Mouse (Mus musculus) erythroblast, embryonic 14.5 days (primary cell): ENCODE results near the gene Gm49378. TPM values are rescaled to one million over a fixed set of nuclear protein-coding genes. Genes with fewer than 3 reads are reported as not detected.
A peak's percentile ranks its signal among the peaks of the same experiment; 100 is the strongest.

Source experiments
- H3K27me3 ChIP-seq: 2 replicates; pipeline ENCODE4 v1.6.1; 2012; ENCODE audit warnings: inconsistent platforms; ENCODE audit not compliant: control insufficient read depth
- H3K36me3 ChIP-seq: 2 replicates; pipeline ENCODE4 v1.6.1; 2012; ENCODE audit warnings: mild to moderate bottlenecking, inconsistent platforms; ENCODE audit not compliant: control insufficient read depth
- H3K4me1 ChIP-seq: 2 replicates; pipeline ENCODE4 v1.6.1; 2012; ENCODE audit warnings: inconsistent platforms; ENCODE audit not compliant: control insufficient read depth
- H3K4me3 ChIP-seq: replicated peaks from 2 replicates; pipeline ENCODE3; 2012; ENCODE audit warnings: moderate library complexity, mild to moderate bottlenecking, inconsistent platforms
- H3K9me3 ChIP-seq: 2 replicates; pipeline ENCODE4 v1.6.1; 2012; ENCODE audit warnings: low read length, inconsistent platforms, mixed read lengths; ENCODE audit not compliant: control insufficient read depth
- GATA1 ChIP-seq: IDR thresholded peaks from 2 replicates; pipeline ENCODE4 v1.6.1; 2012; ENCODE audit warnings: low read length, inconsistent platforms, mixed read lengths
- TAL1 ChIP-seq: IDR thresholded peaks from 3 replicates; pipeline ENCODE4 v1.6.1; 2012; ENCODE audit warnings: low read length, inconsistent platforms, mixed read lengths
- polyA plus RNA-seq: library from polyadenylated mRNA; stranded (reverse); fragments of >175 nt; gene quantifications from 2 replicates; pipeline ENCODE4 v1.2.3, GENCODE M21; 2012

Gene Gm49378
- polyA plus RNA-seq, 1 experiment = 0.01 TPM

DNA sequence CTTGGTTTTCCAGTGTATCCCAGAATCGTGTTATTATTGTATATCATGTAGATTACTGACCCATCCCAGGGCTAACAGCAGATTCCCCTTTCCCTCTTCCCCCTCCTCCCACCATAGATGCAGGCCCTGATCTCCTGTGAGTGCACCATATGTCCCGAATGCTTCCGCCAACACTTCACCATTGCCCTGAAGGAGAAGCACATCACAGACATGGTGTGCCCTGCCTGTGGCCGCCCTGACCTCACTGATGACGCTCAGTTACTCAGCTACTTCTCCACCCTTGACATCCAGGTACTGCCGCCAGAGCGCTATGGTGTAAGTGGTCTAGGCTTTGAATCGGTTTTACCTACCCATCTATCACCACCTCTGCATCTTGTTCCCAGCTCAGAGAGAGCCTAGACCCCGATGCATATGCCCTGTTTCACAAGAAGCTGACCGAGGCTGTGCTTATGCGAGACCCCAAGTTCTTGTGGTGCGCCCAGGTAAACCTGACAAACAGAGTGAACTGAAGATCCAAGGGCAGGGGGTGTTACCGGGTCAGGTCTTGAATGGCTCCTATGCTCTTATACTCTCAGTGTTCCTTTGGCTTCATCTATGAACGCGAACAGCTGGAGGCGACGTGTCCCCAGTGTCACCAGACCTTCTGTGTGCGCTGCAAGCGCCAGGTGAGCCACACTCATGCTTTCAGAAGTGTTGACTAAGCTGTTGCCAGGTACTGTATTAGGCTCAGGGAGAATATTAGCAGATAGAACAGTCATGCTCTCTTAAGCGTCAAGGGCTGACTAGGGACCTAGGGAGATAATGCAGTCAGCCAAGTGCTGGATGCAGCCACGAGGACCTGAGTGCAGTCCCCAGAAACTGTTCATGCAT is 38.9 kb downstream of the Gm49378 start:
- no peaks in the 10 kb centered on the region for H3K9me3 ChIP-seq
- TF ChIP-seq GATA1 = no peak
- TF ChIP-seq TAL1 = no peak
- no peak overlapping the region for H3K4me3 ChIP-seq
- H3K4me1 ChIP-seq = peaks cover 26% of the 10 kb centered on the region
- peaks cover 96% of the 10 kb centered on the region for H3K36me3 ChIP-seq
- no peaks in the 10 kb centered on the region for H3K27me3 ChIP-seq

- Histone ChIP-seq H3K9me3 (no peaks in the 10 kb centered on the region), H3K4me1 (peaks cover 32% of the 10 kb centered on the region), H3K4me3 (no peak overlapping the region), H3K36me3 (peaks cover 76% of the 10 kb centered on the region), H3K27me3 (no peaks in the 10 kb centered on the region)
- TF ChIP-seq GATA1 = no peak
- no peak for TF ChIP-seq TAL1
Observed at GRCm38 (mm10) chr14:55596036-55596690, 41.5 kb downstream of the Gm49378 start.

DNA sequence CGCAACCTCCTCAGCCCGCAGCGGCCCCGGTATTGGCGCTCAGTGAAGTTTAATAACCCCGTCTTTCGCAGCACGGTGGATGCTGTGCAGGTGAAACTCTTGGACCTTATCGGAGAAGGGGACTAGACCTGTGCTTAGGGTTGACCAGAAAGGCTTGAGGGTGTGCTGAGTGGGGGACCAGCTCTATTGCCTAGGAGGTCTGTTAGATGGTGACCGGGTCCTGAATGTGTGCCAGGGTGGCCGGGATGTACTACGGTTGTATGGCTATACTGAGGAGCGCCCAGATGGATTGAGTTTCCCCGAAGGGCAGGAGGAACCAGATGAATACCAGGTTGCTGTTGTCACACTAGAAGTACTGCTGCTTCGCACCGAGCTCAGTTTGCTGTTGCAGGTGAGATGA is 45.5 kb downstream of the Gm49378 start:
- Histone ChIP-seq H3K36me3 (peaks cover 60% of the 10 kb centered on the region), H3K27me3 (no peaks in the 10 kb centered on the region), H3K4me3 (peak overlapping the region; percentile 97), H3K9me3 (no peaks in the 10 kb centered on the region), H3K4me1 (peaks cover 57% of the 10 kb centered on the region)
- TF ChIP-seq GATA1 = no peak
- no peak for TF ChIP-seq TAL1

GRCm38 (mm10) chr14:55591331-55591891 is 46.3 kb downstream of the Gm49378 start, which contains the start of gene Rnf31:
Rnf31 (plus strand) TSS chr14:55591708.
- Histone ChIP-seq H3K36me3 (peaks cover 55% of the 10 kb centered on the region), H3K27me3 (no peaks in the 10 kb centered on the region), H3K9me3 (no peaks in the 10 kb centered on the region), H3K4me3 (peak within 1 kb of the TSS; percentile 97), H3K4me1 (peaks cover 66% of the 10 kb centered on the region)
- TF ChIP-seq GATA1 = no peak
- no peak for TF ChIP-seq TAL1

DNA sequence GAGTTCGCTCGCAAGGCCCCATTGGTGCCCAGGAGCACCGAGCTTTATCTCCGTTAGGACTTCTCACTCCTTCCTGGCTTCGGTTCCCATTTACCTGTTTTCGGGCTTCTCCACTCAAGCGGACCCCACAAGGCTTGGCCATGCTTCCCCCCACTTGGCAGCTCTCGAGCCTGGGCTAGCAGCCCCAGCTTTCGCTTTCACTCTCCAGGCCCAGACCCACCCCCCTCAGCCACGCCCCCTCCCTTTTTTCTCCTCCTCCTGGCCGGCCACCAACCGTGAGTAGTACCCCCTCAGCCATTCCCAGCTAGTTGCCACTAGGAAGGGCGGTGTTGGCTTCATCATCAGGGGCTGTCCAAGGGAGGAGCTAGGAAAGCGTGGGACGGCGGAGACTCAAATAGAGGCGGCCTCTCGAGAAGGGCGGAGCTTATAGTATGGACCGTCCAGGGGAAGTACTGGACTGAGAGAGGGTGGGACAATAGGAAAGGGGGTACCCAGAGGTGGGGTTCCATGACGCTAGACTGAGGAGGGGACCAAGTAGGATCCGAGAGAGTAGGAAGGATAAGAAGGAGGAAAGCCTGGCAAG is 46.9 kb downstream of the Gm49378 start, which contains the start of gene Psme2:
TSS of gene Psme2 (minus strand) at position 366 of the 583 bp plus-strand sequence.
- TF ChIP-seq GATA1 (no peak), TAL1 (no peak)
- H3K36me3 ChIP-seq = peaks cover 49% of the 10 kb centered on the region
- peaks cover 71% of the 10 kb centered on the region for H3K4me1 ChIP-seq
- peak within 1 kb of the TSS; percentile 97 for H3K4me3 ChIP-seq
- H3K9me3 ChIP-seq = no peaks in the 10 kb centered on the region
- H3K27me3 ChIP-seq = no peaks in the 10 kb centered on the region

DNA sequence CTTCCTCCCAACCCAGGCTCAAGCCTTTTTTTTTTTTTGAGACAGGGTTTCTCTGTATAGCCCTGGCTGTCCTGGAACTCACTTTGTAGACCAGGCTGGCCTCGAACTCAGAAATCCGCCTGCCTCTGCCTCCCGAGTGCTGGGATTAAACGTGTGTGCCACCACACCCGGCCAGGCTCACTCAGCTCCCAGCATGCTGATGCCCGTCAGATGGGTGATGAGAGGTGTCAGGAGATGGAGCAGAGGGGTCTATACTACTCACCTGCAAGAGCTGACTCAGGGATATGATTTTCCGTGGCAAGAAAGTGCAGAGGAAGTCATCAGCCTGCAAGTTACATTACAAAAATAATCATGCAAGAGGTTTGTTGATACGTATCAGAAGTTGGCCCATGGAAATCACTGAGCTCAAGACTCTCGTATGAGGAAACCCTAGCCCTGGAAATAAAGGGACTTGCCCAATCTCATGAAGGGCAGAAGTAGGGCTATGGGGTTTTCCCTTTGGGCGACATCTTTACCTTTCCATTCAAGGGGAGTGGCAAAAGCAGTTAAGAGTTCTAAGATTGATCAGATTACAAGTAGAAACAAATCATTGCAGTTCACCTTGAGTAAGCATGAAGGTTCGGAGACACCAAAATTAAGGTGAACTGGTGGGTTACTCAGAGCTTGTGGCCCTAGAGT is 47.8 kb downstream of the Gm49378 start:
- Histone ChIP-seq H3K4me3 (peak overlapping the region; percentile 97), H3K4me1 (peaks cover 79% of the 10 kb centered on the region)

GRCm38 (mm10) chr14:55589271-55589670 is 48.4 kb downstream of the Gm49378 start:
- peaks cover 82% of the 10 kb centered on the region for H3K4me1 ChIP-seq
- no peaks in the 10 kb centered on the region for H3K27me3 ChIP-seq
- H3K36me3 ChIP-seq = peaks cover 34% of the 10 kb centered on the region
- TF ChIP-seq TAL1 (no peak), GATA1 (no peak)
- no peaks in the 10 kb centered on the region for H3K9me3 ChIP-seq
- no peak overlapping the region for H3K4me3 ChIP-seq

More for the DNA sequence above, 47.8 kb downstream of the Gm49378 start:
- H3K9me3 ChIP-seq = no peaks in the 10 kb centered on the region
- H3K36me3 ChIP-seq = peaks cover 40% of the 10 kb centered on the region
- TF ChIP-seq GATA1 = no peak
- no peak for TF ChIP-seq TAL1
- no peaks in the 10 kb centered on the region for H3K27me3 ChIP-seq

- no peaks in the 10 kb centered on the region for H3K27me3 ChIP-seq
- H3K9me3 ChIP-seq = no peaks in the 10 kb centered on the region
- H3K4me3 ChIP-seq = peak overlapping the region; percentile 75
- peaks cover 36% of the 10 kb centered on the region for H3K36me3 ChIP-seq
- no peak for TF ChIP-seq TAL1
- TF ChIP-seq GATA1 = peak; percentile 52
- H3K4me1 ChIP-seq = peaks cover 76% of the 10 kb centered on the region
Observed at GRCm38 (mm10) chr14:55586149-55586548, 51.5 kb downstream of the Gm49378 start.
